Comparison of ENCODE assay signal across 12 mouse cellular contexts in genomic region chr6:136536121-136536520, GRCm38 (mm10). TPM values are rescaled to one million over a fixed set of nuclear protein-coding genes. Genes with fewer than 3 reads are reported as not detected.
DNase-seq lines count a peak whose midpoint lies in the region; ATAC-seq and TF ChIP-seq lines count a peak whose summit lies in the region.
"Had no signal": no experiment of that assay in that cellular context is flagged by ENCODE, and none has a peak within 500 bp of the region (broad histone marks: within the 10 kb centered on the region; RNA-seq: fewer than 3 reads in every experiment).

No protein-coding gene starts in this region.

- H3K4me2 ChIP-seq in neural tube, embryonic 11.5 days (ENCODE audit: low read depth) = no peak overlapping the region
- H3K4me2 ChIP-seq: liver, embryonic 15.5 days had no signal

- peaks cover 21% of the 10 kb centered on the region for H3K4me1 ChIP-seq in neural tube, embryonic 11.5 days (ENCODE audit: control insufficient read depth, insufficient read depth, low read length)
- H3K4me1 ChIP-seq in midbrain, embryonic 10.5 days = peaks cover 50% of the 10 kb centered on the region

- no peak for ATAC-seq in neural tube, embryonic 11.5 days (ENCODE audit: insufficient read depth, low FRiP score, low TSS enrichment)

- H3K27ac ChIP-seq in gastrocnemius, adult 2 months = peak overlapping the region; percentile 9; the same call in 1 of the 2 replicates
- peak overlapping the region; percentile 58; the same call in 1 of the 2 replicates for H3K27ac ChIP-seq in neural tube, embryonic 11.5 days (ENCODE audit: low read depth, low read length)
- H3K27ac ChIP-seq in midbrain, embryonic 10.5 days (replicated peaks) = peak overlapping the region; percentile 61; the same call in 1 of the 2 replicates
- H3K27ac ChIP-seq: liver, embryonic 15.5 days had no signal

- H3K36me3 ChIP-seq in neural tube, embryonic 11.5 days (ENCODE audit: control insufficient read depth, insufficient read depth, low read length) = 0 out of 2 replicates have a peak, but pooled peaks cover 2% of the 10 kb centered on the region
- H3K36me3 ChIP-seq in midbrain, embryonic 10.5 days = peaks cover 46% of the 10 kb centered on the region

- 61% methylated on average over 5 of the region's 5 CpGs for WGBS in neural tube, embryonic 11.5 days
- WGBS in midbrain, embryonic 10.5 days = 75% methylated on average over 5 of the region's 5 CpGs

- H3K9ac ChIP-seq in neural tube, embryonic 11.5 days (ENCODE audit: low read length) = peak overlapping the region; percentile 18
- H3K9ac ChIP-seq: liver, embryonic 15.5 days had no signal

- H3K27me3 ChIP-seq in neural tube, embryonic 11.5 days (ENCODE audit: control insufficient read depth, insufficient read depth, low read length) = no peaks in the 10 kb centered on the region
- H3K27me3 ChIP-seq in midbrain, embryonic 10.5 days (ENCODE audit: low read depth, poor library complexity, severe bottlenecking) = no peaks in the 10 kb centered on the region
- H3K27me3 ChIP-seq: liver, embryonic 15.5 days; megakaryocyte, embryonic 14.5 days had no signal

- no peak overlapping the region for H3K4me3 ChIP-seq in gastrocnemius, adult 2 months
- H3K4me3 ChIP-seq in neural tube, embryonic 11.5 days (ENCODE audit: low read depth, low read length) = no peak overlapping the region
- H3K4me3 ChIP-seq in midbrain, embryonic 10.5 days = no peak overlapping the region
- H3K4me3 ChIP-seq: erythroblast, embryonic 14.5 days; liver, embryonic 15.5 days; megakaryocyte, embryonic 14.5 days had no signal

- H3K9me3 ChIP-seq in neural tube, embryonic 11.5 days (ENCODE audit: control insufficient read depth, low read length) = no peaks in the 10 kb centered on the region
- H3K9me3 ChIP-seq in midbrain, embryonic 10.5 days (replicated peaks) = no peaks in the 10 kb centered on the region; the same call in 1 of the 2 replicates
- H3K9me3 ChIP-seq: liver, embryonic 15.5 days; megakaryocyte, embryonic 14.5 days had no signal

- DNase-seq in gastrocnemius, adult 2 months = no peak
- no peak for DNase-seq in gastrocnemius, adult 18-20 months (ENCODE audit: low spot score)
- peak; percentile 25 for DNase-seq in neural tube, embryonic 11.5 days (ENCODE audit: low spot score)
- DNase-seq in neural tube, embryonic 10.5 days (ENCODE audit: extremely low spot score, low spot score) = no peak
- DNase-seq in midbrain, embryonic 10.5 days (ENCODE audit: low spot score) = no peak
- no peak for DNase-seq in frontal cortex, postnatal 10 days (ENCODE audit: low spot score in 2 of 2)
- no peak for DNase-seq in frontal cortex, postnatal 14 days (ENCODE audit: low spot score in 2 of 2)
- DNase-seq in left cerebral cortex, adult 8-10 months (ENCODE audit: low spot score in 2 of 2) = no peak
- DNase-seq: adrenal gland, postnatal 14 days had no signal

- no peak for TF ChIP-seq CTCF in gastrocnemius, adult 2 months (IDR thresholded peaks at IDR 0.05)

- intact Hi-C loops in gastrocnemius, adult 2 months (cut with DNase I) = no loop called here

RNA-seq across cellular contexts. Expression of gene Atf7ip, which starts 30.2 kb away (rescaled TPM):
- total RNA-seq in gastrocnemius, adult 2 months (2021) = 10 to 100 TPM; 43.4 to 46.9 TPM
- 10 to 100 TPM; 40.0 to 42.4 TPM for total RNA-seq in gastrocnemius, adult 18-20 months (2021)
- polyA plus RNA-seq in neural tube, embryonic 11.5 days (2014; fragmentation: Nextera tagmentation; extraction: Ambion mirVana) = 51.1 and 56.4 TPM in 2 replicates
- 37.4 and 45.7 TPM in 2 replicates for polyA plus RNA-seq in midbrain, embryonic 10.5 days (2016; fragmentation: Nextera tagmentation; extraction: Ambion mirVana)
- total RNA-seq in left cerebral cortex, adult 8-10 months (2022) = 100 to 1,000 TPM in 2 of 4 experiments, 10 to 100 TPM in 2; 94.0 to 124 (median 106) TPM

Comparison
In these comparisons a context has a peak if more than half of its experiments do, and no peak if none do; other contexts are left out.
1. H3K27ac ChIP-seq: peak in every context shown above with its lines; median percentile 61 in midbrain, embryonic 10.5 days; 58 in neural tube, embryonic 11.5 days; 9 in gastrocnemius, adult 2 months.